Mouse (Mus musculus): ENCODE measurements around the gene Cenpo.

DNA sequence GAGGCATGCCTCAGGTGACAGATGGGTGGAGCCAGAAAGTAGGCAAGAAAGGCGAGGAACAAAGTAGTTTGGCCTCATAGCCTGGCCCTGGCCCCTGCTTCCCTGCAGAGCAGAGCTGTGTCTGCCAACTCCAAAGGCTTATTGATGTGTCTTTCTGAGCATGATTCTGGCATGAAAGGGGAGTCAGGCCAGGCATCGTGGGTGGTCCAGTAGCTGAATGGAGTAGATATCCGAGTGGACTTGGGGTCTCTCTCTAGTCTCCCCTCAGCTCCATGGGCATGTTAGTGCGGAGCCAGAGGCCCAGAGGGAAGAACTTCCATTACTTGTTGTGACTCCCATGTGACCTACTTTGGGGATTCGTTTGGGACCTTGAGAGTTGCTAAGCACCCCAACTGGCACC, 55.3 kb downstream of the Cenpo start:
- TF ChIP-seq CTCF (IDR thresholded peaks at IDR 0.05; ENCODE audit: extremely low read depth, insufficient read depth, low read length) (no peak), POLR2A (IDR thresholded peaks at IDR 0.05; ENCODE audit: extremely low read depth, insufficient read depth, low read length) (no peak)
